Mouse (Mus musculus): ENCODE measurements around the gene Tjp1.

The Tjp1 gene

GRCm38 (mm10) chr7:65486259-65486681 is 41.3 kb downstream of the Tjp1 start:
- peak; percentile 49 for DNase-seq

GRCm38 (mm10) chr7:65484170-65484778 is 43.3 kb downstream of the Tjp1 start:
- DNase-seq = no peak

GRCm38 (mm10) chr7:65482216-65482615 is 45.4 kb downstream of the Tjp1 start:
- DNase-seq = no peak

- no peak for DNase-seq
Measured at GRCm38 (mm10) chr7:65472048-65472447, 55.5 kb downstream of the Tjp1 start.

GRCm38 (mm10) chr7:65471406-65471805 is 56.2 kb downstream of the Tjp1 start:
- no peak for DNase-seq

GRCm38 (mm10) chr7:65470214-65470613 is 57.4 kb downstream of the Tjp1 start:
- peak; percentile 46 for DNase-seq

- DNase-seq = peak; percentile 61
Measured at GRCm38 (mm10) chr7:65469666-65470065, 57.9 kb downstream of the Tjp1 start.

GRCm38 (mm10) chr7:65468191-65468590 is 59.4 kb downstream of the Tjp1 start:
- DNase-seq = no peak

- no peak for DNase-seq
Measured at GRCm38 (mm10) chr7:65467306-65468021, 60.1 kb downstream of the Tjp1 start.

- DNase-seq = no peak
Measured at GRCm38 (mm10) chr7:65466137-65466536, 61.4 kb downstream of the Tjp1 start.

- no peak for DNase-seq
Measured at GRCm38 (mm10) chr7:65464518-65465037, 63.0 kb downstream of the Tjp1 start.

GRCm38 (mm10) chr7:65463438-65463837 is 64.1 kb downstream of the Tjp1 start:
- no peak for DNase-seq

GRCm38 (mm10) chr7:65461412-65461811 is 66.2 kb downstream of the Tjp1 start:
- DNase-seq = no peak

GRCm38 (mm10) chr7:65460196-65460595 is 67.4 kb downstream of the Tjp1 start:
- DNase-seq = no peak

GRCm38 (mm10) chr7:65456031-65456430 is 71.5 kb downstream of the Tjp1 start:
- DNase-seq = peak; percentile 47

GRCm38 (mm10) chr7:65455208-65455607 is 72.4 kb downstream of the Tjp1 start:
- DNase-seq = no peak

- DNase-seq = no peak
Measured at GRCm38 (mm10) chr7:65454269-65454668, 73.3 kb downstream of the Tjp1 start.

GRCm38 (mm10) chr7:65452246-65452645 is 75.3 kb downstream of the Tjp1 start:
- DNase-seq = no peak

- no peak for DNase-seq
Measured at GRCm38 (mm10) chr7:65450158-65450557, 77.4 kb downstream of the Tjp1 start.

GRCm38 (mm10) chr7:65441505-65441904 is 86.1 kb downstream of the Tjp1 start:
- no peak for DNase-seq

GRCm38 (mm10) chr7:65439518-65439917 is 88.1 kb downstream of the Tjp1 start:
- DNase-seq = no peak

GRCm38 (mm10) chr7:65438146-65438545 is 89.4 kb downstream of the Tjp1 start:
- DNase-seq = no peak

- no peak for DNase-seq
Measured at GRCm38 (mm10) chr7:65436921-65437320, 90.7 kb downstream of the Tjp1 start.

- DNase-seq = no peak
Measured at GRCm38 (mm10) chr7:65431018-65431695, 96.4 kb downstream of the Tjp1 start.
